In the genomic region with DNA sequence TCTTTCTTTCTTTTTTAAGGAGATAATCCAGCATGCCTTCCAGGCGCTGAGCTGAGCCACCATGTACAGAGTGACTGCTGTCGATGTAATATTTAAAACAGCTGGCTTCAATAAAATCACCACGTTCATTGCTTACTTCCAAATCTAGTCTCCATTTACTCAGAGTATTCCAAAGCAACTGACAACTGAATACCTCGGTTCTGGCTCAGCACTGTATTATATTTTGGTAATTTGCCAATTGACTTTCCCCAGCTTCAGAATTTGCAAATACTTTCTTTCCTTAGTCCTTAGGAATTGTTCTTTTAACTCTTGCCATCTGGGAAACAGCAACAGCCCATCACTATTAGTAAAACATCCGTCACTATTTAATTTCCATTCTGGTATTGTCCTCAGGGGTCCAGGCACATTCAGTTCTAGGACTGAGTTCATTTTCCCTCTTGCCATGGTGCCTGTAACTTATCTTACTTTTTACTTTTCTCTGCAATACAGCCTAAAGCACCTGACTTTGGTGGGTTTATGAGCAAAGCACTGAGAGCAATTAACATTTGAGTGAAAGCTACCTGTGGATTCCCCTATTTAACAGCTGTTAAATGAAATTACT, we compare ENCODE assay signal across 20 mouse cellular contexts.
DNase-seq lines count a peak whose midpoint lies in the region; ATAC-seq and TF ChIP-seq lines count a peak whose summit lies in the region.
"Had no signal": no experiment of that assay in that cellular context is flagged by ENCODE, and none has a peak within 500 bp of the region (broad histone marks: within the 10 kb centered on the region; RNA-seq: fewer than 3 reads in every experiment).

No protein-coding gene starts in this region.

- DNase-seq in limb, embryonic 10.5 days (ENCODE audit: low spot score) = no peak
- DNase-seq in lung, postnatal 0 days (ENCODE audit: low spot score) = peak; percentile 26
- DNase-seq in lung, postnatal 36 days = no peak
- DNase-seq in forelimb bud, embryonic 11.5 days (ENCODE audit: low read depth, low spot score) = peak; percentile 12
- DNase-seq in thymus, postnatal 10 days (ENCODE audit: low spot score in 2 of 2) = no peak
- DNase-seq: adrenal gland, adult 2 months; adrenal gland, postnatal 25 days; cerebellum, adult 18-20 months; cerebellum, adult 9-11 months; cerebellum, postnatal 36 days; forebrain, postnatal 0 days; gastrocnemius, adult 2 months; gastrocnemius, postnatal 25 days; heart, adult 11 months; heart, postnatal 36 days had no signal

- no peak overlapping the region for H3K4me2 ChIP-seq in limb, embryonic 12.5 days
- H3K4me2 ChIP-seq in lung, postnatal 0 days (replicated peaks; ENCODE audit: low read depth, low read length) = no peak overlapping the region
- H3K4me2 ChIP-seq in limb, embryonic 15.5 days = no peak overlapping the region
- H3K4me2 ChIP-seq: forebrain, embryonic 12.5 days; heart, embryonic 13.5 days; hindbrain, embryonic 15.5 days had no signal

- no peak overlapping the region for H3K27ac ChIP-seq in limb, embryonic 12.5 days
- no peak overlapping the region for H3K27ac ChIP-seq in limb, embryonic 10.5 days
- H3K27ac ChIP-seq in lung, postnatal 0 days (ENCODE audit: low read length) = no peak overlapping the region
- peak overlapping the region; percentile 17; the same call in 1 of the 2 replicates for H3K27ac ChIP-seq in limb, embryonic 15.5 days
- H3K27ac ChIP-seq: forebrain, embryonic 12.5 days; gastrocnemius, adult 2 months; heart, embryonic 13.5 days; hindbrain, embryonic 15.5 days had no signal

- no peaks in the 10 kb centered on the region for H3K4me1 ChIP-seq in limb, embryonic 12.5 days (replicated peaks)
- no peaks in the 10 kb centered on the region for H3K4me1 ChIP-seq in limb, embryonic 10.5 days
- H3K4me1 ChIP-seq in lung, postnatal 0 days (ENCODE audit: insufficient read depth, low read depth, low read length) = no peaks in the 10 kb centered on the region
- no peaks in the 10 kb centered on the region for H3K4me1 ChIP-seq in limb, embryonic 15.5 days
- H3K4me1 ChIP-seq: forebrain, embryonic 12.5 days; heart, embryonic 13.5 days; hindbrain, embryonic 15.5 days had no signal

- no peak for TF ChIP-seq CTCF in lung, postnatal 0 days (IDR thresholded peaks at IDR 0.05)

- WGBS in limb, embryonic 12.5 days = 29% methylated on average over 5 of the region's 5 CpGs
- 70% methylated on average over 5 of the region's 5 CpGs for WGBS in limb, embryonic 10.5 days
- WGBS in lung, postnatal 0 days = 37% methylated on average over 5 of the region's 5 CpGs
- 20% methylated on average over 5 of the region's 5 CpGs for WGBS in limb, embryonic 15.5 days

- ATAC-seq in limb, embryonic 12.5 days (ENCODE audit: insufficient number of reproducible peaks, insufficient read depth, low FRiP score, low TSS enrichment, low read depth) = peak; percentile 71; the same call in 1 of the 2 replicates
- no peak for ATAC-seq in lung, postnatal 0 days
- ATAC-seq in limb, embryonic 15.5 days (ENCODE audit: insufficient number of reproducible peaks, low FRiP score, low TSS enrichment, low read depth) = 0 out of 2 replicates have a peak, but pooled peaks have one; percentile 61
- ATAC-seq: forebrain, postnatal 0 days had no signal

- H3K27me3 ChIP-seq in limb, embryonic 12.5 days = no peaks in the 10 kb centered on the region
- H3K27me3 ChIP-seq in limb, embryonic 10.5 days (ENCODE audit: low read depth, poor library complexity, severe bottlenecking) = no peaks in the 10 kb centered on the region
- H3K27me3 ChIP-seq in lung, postnatal 0 days (replicated peaks; ENCODE audit: insufficient read depth, low read length) = no peaks in the 10 kb centered on the region
- H3K27me3 ChIP-seq in limb, embryonic 15.5 days = no peaks in the 10 kb centered on the region
- H3K27me3 ChIP-seq: forebrain, embryonic 12.5 days; heart, embryonic 13.5 days; hindbrain, embryonic 15.5 days had no signal

- no peak overlapping the region for H3K4me3 ChIP-seq in limb, embryonic 12.5 days (replicated peaks)
- no peak overlapping the region for H3K4me3 ChIP-seq in limb, embryonic 10.5 days
- H3K4me3 ChIP-seq in lung, postnatal 0 days (ENCODE audit: low read depth, low read length) = no peak overlapping the region
- H3K4me3 ChIP-seq in limb, embryonic 15.5 days = no peak overlapping the region
- H3K4me3 ChIP-seq: forebrain, embryonic 12.5 days; gastrocnemius, adult 2 months; heart, embryonic 13.5 days; hindbrain, embryonic 15.5 days had no signal

- H3K36me3 ChIP-seq in limb, embryonic 12.5 days = no peaks in the 10 kb centered on the region
- no peaks in the 10 kb centered on the region for H3K36me3 ChIP-seq in limb, embryonic 10.5 days
- H3K36me3 ChIP-seq in lung, postnatal 0 days (ENCODE audit: insufficient read depth, low read length) = no peaks in the 10 kb centered on the region
- no peaks in the 10 kb centered on the region for H3K36me3 ChIP-seq in limb, embryonic 15.5 days
- H3K36me3 ChIP-seq: forebrain, embryonic 12.5 days; heart, embryonic 13.5 days; hindbrain, embryonic 15.5 days had no signal

- TF ChIP-seq EP300 in lung, postnatal 0 days (IDR thresholded peaks at IDR 0.05) = no peak

- no peak overlapping the region for H3K9ac ChIP-seq in limb, embryonic 12.5 days (replicated peaks)
- H3K9ac ChIP-seq in lung, postnatal 0 days (replicated peaks; ENCODE audit: low read depth) = no peak overlapping the region
- no peak overlapping the region for H3K9ac ChIP-seq in limb, embryonic 15.5 days
- H3K9ac ChIP-seq: forebrain, embryonic 12.5 days; forebrain, postnatal 0 days; heart, embryonic 13.5 days; hindbrain, embryonic 15.5 days had no signal

- no peaks in the 10 kb centered on the region for H3K9me3 ChIP-seq in limb, embryonic 12.5 days
- no peaks in the 10 kb centered on the region for H3K9me3 ChIP-seq in limb, embryonic 10.5 days (replicated peaks)
- no peaks in the 10 kb centered on the region for H3K9me3 ChIP-seq in lung, postnatal 0 days (ENCODE audit: low read length)
- no peaks in the 10 kb centered on the region for H3K9me3 ChIP-seq in limb, embryonic 15.5 days
- H3K9me3 ChIP-seq: hindbrain, embryonic 15.5 days had no signal

Comparison
In these comparisons a context has a peak if more than half of its experiments do, and no peak if none do; other contexts are left out.
1. DNase-seq: peak in lung, postnatal 0 days (single experiment) and forelimb bud, embryonic 11.5 days (single experiment); none in limb, embryonic 10.5 days (single experiment), lung, postnatal 36 days (single experiment) and thymus, postnatal 10 days (0 of 2).